Mouse (Mus musculus): ENCODE data around the gene Fbxo3. TPM values are rescaled to one million over a fixed set of nuclear protein-coding genes. Genes with fewer than 3 reads are reported as not detected.
"Not testable (repeated sequence)": the region's sequence is repeated elsewhere in the genome, so short reads cannot be mapped to it uniquely, and the experiment has no call there.

Fbxo3 gene
- total RNA-seq, 1 experiment from 2014 or later, result 45.3 TPM

DNA sequence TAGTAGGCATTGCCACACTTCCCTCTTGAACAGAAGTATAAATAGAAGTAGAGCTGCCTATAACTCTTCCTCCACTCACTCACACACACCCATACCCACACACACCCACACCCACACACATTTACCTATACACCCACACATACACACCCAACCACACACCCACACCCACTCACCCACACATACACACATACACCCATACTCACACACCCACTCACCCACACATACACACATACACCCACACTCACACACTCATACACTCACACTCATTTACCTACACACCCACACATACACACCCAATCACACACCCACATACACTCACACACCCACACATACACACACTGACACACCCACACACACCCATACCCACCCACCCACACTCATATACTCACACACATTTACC, 55.0 kb downstream of the Fbxo3 start:
- ATAC-seq (ENCODE audit: extremely low read depth, insufficient number of reproducible peaks, low FRiP score, poor library complexity, severe bottlenecking), result no peak

DNA sequence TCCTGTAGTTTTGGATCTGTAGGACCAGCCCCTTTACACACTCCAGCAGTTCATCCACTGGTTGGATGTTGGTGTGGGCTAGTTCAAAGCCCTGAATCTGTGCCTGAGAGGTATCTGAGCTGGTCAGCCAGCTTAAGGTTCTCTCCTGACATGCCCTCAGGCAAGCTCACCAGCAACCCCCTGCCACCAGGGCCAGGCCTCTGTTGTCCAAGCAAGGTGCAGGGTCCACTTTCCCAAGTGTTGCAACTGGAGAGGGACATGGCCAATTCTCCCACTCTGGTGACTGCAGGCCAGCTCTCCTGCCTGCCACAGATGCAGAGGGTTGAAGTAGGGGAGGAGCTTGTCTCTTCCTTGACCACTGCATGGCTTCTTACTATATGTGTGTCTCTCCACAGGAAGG, 56.5 kb downstream of the Fbxo3 start:
- not testable (repeated sequence) for ATAC-seq (ENCODE audit: extremely low read depth, insufficient number of reproducible peaks, low FRiP score, poor library complexity, severe bottlenecking)

DNA sequence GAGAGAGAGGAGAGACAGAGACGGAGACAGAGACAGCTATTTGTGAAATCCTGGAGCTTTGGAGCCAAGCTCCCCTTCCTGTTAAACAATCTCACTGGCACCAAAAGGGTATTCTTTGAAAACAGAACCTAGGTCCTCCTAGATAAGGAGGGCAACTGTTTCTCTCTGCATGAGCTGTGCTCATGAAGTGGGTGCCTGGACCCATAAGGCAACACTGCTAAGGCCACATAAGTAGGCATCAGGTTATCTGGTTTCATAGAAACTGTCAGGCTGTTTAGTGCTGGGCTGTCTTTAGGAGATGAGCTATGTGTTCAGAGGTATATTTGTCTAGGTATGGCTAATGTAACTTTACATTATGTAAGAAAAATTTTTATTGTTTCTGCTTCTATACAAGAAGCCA, 60.0 kb downstream of the Fbxo3 start:
- not testable (repeated sequence) for ATAC-seq (ENCODE audit: extremely low read depth, insufficient number of reproducible peaks, low FRiP score, poor library complexity, severe bottlenecking)

DNA sequence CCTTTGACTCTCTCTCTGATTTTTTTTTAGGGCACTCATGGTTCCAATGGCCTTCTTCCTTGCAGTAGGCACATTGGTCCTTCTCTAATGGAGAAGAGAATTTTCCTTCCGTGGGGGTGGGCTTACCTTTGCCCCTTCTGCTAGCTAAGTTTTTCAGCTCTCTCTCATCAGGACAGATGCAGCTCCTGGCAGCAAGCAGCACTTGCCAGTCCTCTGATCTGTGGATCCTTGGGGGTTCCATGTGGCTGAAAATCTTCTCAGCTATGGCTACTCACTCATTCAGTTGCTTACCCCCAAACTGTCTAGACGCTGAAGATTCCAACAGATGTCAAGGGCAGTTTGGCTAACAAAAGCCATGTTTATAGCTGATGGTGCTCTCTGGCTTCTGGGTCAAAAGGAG, 65.8 kb downstream of the Fbxo3 start:
- ATAC-seq (ENCODE audit: extremely low read depth, insufficient number of reproducible peaks, low FRiP score, poor library complexity, severe bottlenecking), result no peak

DNA sequence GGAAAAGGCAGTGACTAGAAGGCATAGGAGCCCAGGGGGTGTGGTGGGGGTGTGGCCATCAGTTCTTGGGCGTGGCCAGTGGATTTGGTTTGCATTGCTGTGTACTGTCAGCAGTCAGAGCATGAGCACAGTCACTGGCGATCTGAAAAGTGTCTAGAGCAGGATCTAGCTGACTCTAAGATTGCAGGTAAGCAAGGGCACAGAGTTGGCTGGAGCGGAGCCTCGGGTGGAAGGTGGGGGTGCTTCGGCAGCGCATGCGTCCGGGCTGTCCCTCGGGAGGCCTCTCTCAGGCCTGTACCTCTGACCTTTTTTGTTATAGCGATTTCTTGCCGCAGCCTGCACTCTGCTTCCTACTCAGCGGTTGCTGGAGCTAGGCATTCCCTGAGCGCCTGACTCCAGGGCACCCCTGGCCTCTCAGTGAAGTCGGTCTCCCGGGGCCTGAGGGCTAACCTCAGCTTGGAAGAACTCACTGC, 68.3 kb downstream of the Fbxo3 start, which contains the start of gene Cd59a:
Gene Cd59a, plus strand, starts transcription at position 61 of the 473 bp plus-strand sequence.
- ATAC-seq (ENCODE audit: extremely low read depth, insufficient number of reproducible peaks, low FRiP score, poor library complexity, severe bottlenecking), result no peak

DNA sequence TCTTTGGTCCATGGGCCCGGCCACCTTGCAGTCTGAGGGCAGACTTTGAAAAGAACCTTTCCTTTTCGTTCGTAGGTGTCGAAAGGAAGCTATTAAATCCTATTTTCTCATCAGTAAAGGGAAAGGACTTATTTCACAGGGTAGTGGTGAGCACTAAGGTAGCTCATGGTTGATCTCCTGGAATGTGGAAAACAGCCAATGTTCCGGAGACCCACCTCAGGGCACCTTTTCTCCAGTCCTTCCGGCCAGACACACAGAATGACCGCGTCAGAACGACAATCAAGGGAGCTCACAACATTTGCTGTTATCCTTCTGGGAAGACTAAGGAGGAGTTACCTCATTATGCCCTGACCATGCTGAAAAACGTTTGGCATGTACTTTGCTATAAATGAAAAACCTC, 68.7 kb downstream of the Fbxo3 start:
- ATAC-seq (ENCODE audit: extremely low read depth, insufficient number of reproducible peaks, low FRiP score, poor library complexity, severe bottlenecking), result no peak

DNA sequence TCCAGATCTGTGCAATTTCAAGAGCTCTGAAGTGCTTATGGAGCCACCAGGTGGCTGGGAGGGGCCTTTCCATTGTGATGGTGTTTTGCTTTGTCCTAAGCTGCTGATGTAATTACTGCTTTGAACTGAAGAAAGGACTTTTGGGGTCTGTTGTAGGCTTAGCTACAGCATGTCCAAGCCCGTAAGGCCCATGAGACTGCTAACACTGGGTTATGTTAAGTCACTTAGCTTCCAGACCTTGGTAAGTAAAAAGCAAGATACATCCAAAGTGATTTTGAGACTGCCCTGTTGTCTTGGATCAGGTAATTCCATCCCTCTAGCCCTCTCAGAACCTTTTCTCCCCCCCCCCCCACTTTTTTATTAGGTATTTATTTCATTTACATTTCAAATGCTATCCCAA, 69.3 kb downstream of the Fbxo3 start:
- not testable (repeated sequence) for ATAC-seq (ENCODE audit: extremely low read depth, insufficient number of reproducible peaks, low FRiP score, poor library complexity, severe bottlenecking)

DNA sequence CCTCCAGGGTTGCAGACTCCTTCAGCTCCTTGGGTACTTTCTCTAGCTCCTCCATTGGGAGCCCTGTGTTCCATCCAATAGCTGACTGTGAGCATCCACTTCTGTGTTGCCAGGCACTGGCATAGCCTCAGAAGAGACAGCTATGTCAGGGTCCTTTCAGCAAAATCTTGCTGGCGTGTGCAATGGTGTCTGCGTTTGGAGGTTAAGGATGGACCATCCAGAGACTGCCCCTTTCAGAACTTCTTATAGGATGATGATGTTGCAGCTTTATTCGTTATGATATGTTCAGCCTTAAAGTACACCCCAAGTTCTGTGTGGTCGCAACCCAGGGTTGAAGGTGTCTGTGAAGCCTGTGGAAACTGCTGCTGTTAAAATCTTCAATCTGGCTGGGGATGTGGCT, 69.9 kb downstream of the Fbxo3 start:
- ATAC-seq (ENCODE audit: extremely low read depth, insufficient number of reproducible peaks, low FRiP score, poor library complexity, severe bottlenecking), result not testable (repeated sequence)

DNA sequence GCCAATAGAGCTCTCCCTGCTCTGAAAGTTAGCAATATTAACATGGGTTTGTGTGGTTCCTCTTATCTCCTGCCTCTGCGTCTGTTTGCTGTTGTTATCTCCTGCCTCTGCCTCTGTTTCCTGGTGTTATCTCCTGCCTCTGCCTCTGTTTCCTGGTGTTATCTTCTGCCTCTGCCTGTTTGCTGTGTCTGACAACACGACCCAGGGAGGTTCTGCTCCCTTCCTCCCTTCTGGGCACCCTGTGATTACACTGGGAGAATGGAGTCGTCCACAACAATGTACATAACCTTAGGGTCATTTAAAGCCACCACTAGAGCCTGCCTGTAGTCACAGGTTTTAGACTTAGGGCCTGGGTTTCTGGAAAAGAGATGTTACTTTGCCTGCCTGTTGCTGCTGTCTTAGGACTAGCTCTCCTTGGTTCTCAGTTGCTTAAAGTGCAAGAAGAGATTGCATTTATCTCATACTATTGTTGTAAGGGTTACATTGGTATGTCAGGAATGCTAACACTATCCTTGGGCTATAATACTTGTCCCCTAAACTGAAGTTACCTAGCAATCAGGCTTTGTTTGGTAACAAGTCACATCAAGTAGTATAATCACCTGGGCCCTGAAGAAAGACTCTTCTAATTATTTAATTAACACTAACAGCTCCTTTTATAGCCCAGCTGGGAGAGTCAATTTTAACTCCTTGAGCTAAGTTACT, 71.2 kb downstream of the Fbxo3 start:
- ATAC-seq (ENCODE audit: extremely low read depth, insufficient number of reproducible peaks, low FRiP score, poor library complexity, severe bottlenecking), result no peak

DNA sequence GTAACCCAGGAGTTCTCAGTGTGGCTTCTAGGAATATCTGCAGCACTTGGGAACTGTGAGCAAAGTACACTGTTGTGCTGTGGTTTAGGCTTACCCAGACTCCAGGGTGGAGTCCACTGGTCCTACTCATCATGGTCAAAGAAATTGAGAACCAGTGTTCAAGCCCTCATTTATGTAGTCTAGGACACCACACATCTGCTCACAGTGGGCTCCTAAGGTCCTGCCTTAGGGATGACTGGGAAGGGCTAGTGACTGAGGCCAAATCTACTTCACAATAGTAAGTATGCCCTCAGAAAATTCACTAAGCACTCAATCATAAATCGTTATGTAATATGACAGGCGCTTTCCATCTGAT, 71.7 kb downstream of the Fbxo3 start:
- ATAC-seq (ENCODE audit: extremely low read depth, insufficient number of reproducible peaks, low FRiP score, poor library complexity, severe bottlenecking), result no peak

DNA sequence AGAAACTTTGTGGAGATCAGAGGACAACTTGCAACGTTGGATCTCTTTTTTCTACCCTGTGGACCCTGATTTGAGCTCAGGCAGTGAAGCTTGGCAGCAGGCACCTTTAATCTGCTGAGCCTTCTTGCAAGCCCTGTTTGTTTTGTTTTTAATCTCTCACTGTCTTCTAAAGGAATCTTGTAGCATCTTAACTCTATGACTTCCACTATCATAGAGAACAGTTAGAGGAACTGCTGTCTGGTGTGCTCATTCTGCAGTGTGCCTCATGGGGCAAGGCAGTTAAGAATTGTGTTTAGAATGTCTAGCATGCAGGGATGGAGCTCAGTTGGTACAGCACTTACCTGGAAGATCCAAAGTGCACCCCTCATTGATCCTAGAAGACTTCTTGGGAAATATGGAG, 72.4 kb downstream of the Fbxo3 start:
- no peak for ATAC-seq (ENCODE audit: extremely low read depth, insufficient number of reproducible peaks, low FRiP score, poor library complexity, severe bottlenecking)

DNA sequence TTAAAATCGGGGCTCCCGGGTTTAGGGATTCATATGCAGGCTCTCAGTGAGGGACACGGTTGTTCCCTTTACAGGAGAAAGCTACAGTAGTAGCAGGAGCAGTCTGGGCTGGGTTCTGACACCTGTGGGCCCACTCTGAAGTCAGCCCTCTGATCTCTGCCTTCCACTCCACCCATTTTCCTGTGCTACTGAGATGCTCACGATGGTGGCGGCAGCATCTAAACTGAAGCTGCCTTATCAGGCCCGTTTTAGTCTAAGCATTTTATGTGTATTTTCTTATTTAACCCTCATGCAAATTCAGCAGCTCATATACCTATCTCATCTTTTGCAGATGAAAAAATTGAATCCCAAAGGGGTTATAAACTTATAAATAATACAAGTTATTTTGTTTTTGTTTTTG, 77.3 kb downstream of the Fbxo3 start:
- ATAC-seq (ENCODE audit: extremely low read depth, insufficient number of reproducible peaks, low FRiP score, poor library complexity, severe bottlenecking), result no peak

DNA sequence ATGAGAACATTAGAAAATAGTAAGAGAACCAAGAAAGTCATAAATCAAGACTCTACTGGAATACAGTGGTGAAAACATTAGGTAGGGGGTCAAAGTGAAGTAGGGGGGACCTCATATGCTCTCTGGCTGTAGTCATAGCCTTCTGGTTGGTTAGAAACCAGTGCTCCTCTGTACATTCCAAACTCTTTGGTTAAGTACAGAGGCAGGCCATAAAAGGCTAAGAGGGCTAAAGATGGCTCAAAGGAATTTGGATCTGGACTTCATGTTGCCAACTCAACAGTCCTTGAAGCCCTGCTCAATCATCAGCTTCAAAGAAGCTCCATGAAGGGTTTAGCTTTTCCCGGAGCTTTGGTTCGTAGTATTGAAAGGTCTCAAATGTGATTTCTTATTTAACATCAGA, 81.5 kb downstream of the Fbxo3 start:
- not testable (repeated sequence) for ATAC-seq (ENCODE audit: extremely low read depth, insufficient number of reproducible peaks, low FRiP score, poor library complexity, severe bottlenecking)

DNA sequence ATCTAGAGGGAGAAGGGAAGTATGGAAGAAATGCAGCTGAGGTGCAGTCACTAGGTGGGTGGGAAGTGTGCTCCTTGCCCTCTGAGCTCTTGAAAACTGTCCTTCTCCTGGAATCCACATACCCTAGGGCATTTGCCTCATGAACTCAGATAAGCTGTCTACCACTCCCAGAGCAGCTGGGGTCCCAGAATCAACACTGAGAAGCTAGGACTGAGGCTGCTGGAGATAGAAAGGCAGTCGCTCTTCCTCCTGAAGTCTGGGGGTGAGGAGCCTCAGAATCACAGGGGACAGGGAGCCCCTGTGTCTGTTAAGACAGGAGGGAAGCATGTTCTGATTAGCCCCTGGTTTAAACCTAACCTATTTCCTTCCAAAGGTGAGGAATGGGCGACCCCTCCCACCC, 82.0 kb downstream of the Fbxo3 start:
- no peak for ATAC-seq (ENCODE audit: extremely low read depth, insufficient number of reproducible peaks, low FRiP score, poor library complexity, severe bottlenecking)

DNA sequence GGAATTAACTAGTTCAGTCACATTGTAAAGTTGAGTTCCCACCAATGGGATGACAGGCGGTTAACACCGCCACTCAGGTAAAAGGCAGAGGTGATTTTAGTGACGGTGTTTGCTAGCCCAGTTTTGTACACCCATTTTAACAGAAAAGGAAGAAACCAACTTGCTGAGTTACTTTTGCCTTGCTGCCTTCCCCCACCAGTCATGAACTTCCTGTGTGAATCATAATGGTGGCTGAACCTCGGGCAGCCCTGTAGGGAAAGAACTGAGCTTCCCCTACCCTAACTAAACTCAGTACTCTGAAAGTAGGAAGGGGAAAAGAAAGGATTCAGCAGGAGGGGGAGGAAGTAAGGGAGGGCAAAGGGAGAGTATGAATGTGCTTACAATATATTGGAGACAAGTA, 82.5 kb downstream of the Fbxo3 start:
- ATAC-seq (ENCODE audit: extremely low read depth, insufficient number of reproducible peaks, low FRiP score, poor library complexity, severe bottlenecking), result no peak

DNA sequence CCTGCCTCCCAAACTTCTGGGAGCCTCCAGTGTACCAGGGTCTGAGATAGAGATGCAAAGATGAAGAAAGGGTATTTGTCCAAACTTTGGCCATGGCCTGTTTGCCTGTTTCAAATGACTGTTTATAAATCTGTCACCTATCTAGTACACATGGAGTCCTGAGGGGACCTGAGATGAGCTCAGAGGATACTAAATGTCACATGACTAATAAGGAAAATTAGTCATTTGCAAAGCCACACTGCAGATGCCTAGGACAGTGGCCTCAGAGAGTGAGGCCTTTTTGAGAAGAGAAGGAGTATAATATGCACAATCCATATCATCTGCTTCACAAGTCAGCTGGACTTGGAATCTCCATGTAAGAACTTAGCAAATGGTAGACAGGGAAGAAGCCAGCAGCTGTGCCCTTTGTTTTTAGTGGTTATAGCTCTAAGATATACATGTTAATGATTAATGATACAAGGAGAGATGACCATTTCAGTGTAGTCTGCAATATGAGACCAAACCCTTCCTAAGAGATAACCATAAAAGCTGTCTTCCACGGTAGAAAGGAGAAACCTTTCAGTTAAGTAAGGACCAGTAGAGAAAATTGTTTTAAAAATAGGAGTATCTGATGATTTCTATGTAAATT, 83.8 kb downstream of the Fbxo3 start:
- not testable (repeated sequence) for ATAC-seq (ENCODE audit: extremely low read depth, insufficient number of reproducible peaks, low FRiP score, poor library complexity, severe bottlenecking)

Other genes with a start within 250 kb of the Fbxo3 start
- gene Caprin1, start 230.1 kb upstream of the Fbxo3 start, total RNA-seq (2017), result 215 and 226 TPM in 2 replicates
- gene Lmo2, start 69.7 kb upstream of the Fbxo3 start, total RNA-seq (2017), result 134 and 151 TPM in 2 replicates
- gene 4931422A03Rik, start 640 bp downstream of the Fbxo3 start, total RNA-seq (2017), result not detected in 2 replicates
- gene Gm10912, start 38.1 kb downstream of the Fbxo3 start, total RNA-seq (2017), result 1.0 and 1.6 TPM in 2 replicates
- gene Gm10799, start 40.8 kb downstream of the Fbxo3 start, total RNA-seq (2017), result not detected in 2 replicates
- gene Cd59b, start 42.1 kb downstream of the Fbxo3 start, total RNA-seq (2017), result 8.7 TPM in 1 of 2 replicates, not detected in the other
- 0.58 and 1.6 TPM in 2 replicates for gene Cd59a, start 68.1 kb downstream of the Fbxo3 start, total RNA-seq (2017)
- not detected in 2 replicates for gene A930018P22Rik, start 95.0 kb downstream of the Fbxo3 start, total RNA-seq (2017)

All from neutrophil, adult 5-6 weeks (primary cell).